Mouse (Mus musculus) thymus, postnatal 25 days (tissue): ENCODE data around the gene Cep164.
"Not testable (repeated sequence)": the region's sequence is repeated elsewhere in the genome, so short reads cannot be mapped to it uniquely, and the experiment has no call there.

Experiments used
- DNase-seq: peaks from one replicate; pipeline ENCODE4 v3.0.0; 2022

Cep164 gene

GRCm38 (mm10) chr9:45783249-45784069 is 45.0 kb downstream of the Cep164 start:
- DNase-seq: no peak

- DNase-seq: no peak
These were observed 49.3 kb downstream of the Cep164 start for GRCm38 (mm10) chr9:45779201-45779600.

- not testable (repeated sequence) for DNase-seq
These were observed 52.3 kb downstream of the Cep164 start for GRCm38 (mm10) chr9:45776176-45776575.

- no peak for DNase-seq
These were observed 54.4 kb downstream of the Cep164 start for GRCm38 (mm10) chr9:45774088-45774487.

GRCm38 (mm10) chr9:45769596-45769995 is 58.9 kb downstream of the Cep164 start:
- no peak for DNase-seq

GRCm38 (mm10) chr9:45768421-45768820 is 60.1 kb downstream of the Cep164 start:
- DNase-seq: no peak

- no peak for DNase-seq
These were observed 61.3 kb downstream of the Cep164 start for GRCm38 (mm10) chr9:45767155-45767554.

GRCm38 (mm10) chr9:45766195-45766594 is 62.3 kb downstream of the Cep164 start:
- DNase-seq: no peak

- DNase-seq: peak; percentile 49
These were observed 73.9 kb downstream of the Cep164 start for GRCm38 (mm10) chr9:45754452-45755091.

GRCm38 (mm10) chr9:45749917-45750316 is 78.6 kb downstream of the Cep164 start:
- DNase-seq: no peak

GRCm38 (mm10) chr9:45745451-45745850 is 83.0 kb downstream of the Cep164 start:
- no peak for DNase-seq

GRCm38 (mm10) chr9:45740584-45740980 is 87.9 kb downstream of the Cep164 start:
- DNase-seq: no peak

- DNase-seq: no peak
These were observed 88.5 kb downstream of the Cep164 start for GRCm38 (mm10) chr9:45739702-45740583.

GRCm38 (mm10) chr9:45739001-45739701 is 89.3 kb downstream of the Cep164 start:
- no peak for DNase-seq

- DNase-seq: no peak
These were observed 95.2 kb downstream of the Cep164 start for GRCm38 (mm10) chr9:45733246-45733645.

GRCm38 (mm10) chr9:45731851-45732250 is 96.6 kb downstream of the Cep164 start:
- no peak for DNase-seq

GRCm38 (mm10) chr9:45719997-45720396 is 108.5 kb downstream of the Cep164 start:
- DNase-seq: no peak
